Mouse (Mus musculus): ENCODE results near the gene Olfr455.

Gene Olfr455

DNA sequence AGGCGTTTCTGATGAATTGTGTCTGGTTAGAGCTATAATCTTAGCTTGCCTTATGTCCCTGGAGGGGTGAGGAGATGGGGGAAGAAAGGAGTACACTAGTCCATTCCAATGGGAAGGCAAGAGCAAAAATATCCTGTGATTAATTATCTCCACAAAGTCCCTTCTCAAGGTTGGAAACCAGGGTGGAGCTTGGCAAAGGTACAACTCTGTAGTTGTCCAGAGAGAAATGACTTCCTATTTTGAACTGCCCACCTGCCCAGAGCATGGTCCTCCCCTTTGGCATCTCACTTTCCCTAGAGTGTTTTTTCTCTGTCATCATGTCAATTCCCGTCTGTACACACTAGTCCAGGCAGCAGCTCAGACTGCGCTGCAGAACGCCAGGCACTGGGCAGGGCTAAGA lies at the start of gene Olfr455:
TSS of gene Olfr455 (minus strand) at position 127 of the 400 bp plus-strand sequence.
- DNase-seq (ENCODE audit: low spot score): no peak

GRCm38 (mm10) chr6:42593138-42593882 lies 45.9 kb upstream of the Olfr455 start:
- DNase-seq (ENCODE audit: low spot score): no peak

- no peak for DNase-seq (ENCODE audit: low spot score)
Observed at GRCm38 (mm10) chr6:42586569-42586968, 39.2 kb upstream of the Olfr455 start.

DNA sequence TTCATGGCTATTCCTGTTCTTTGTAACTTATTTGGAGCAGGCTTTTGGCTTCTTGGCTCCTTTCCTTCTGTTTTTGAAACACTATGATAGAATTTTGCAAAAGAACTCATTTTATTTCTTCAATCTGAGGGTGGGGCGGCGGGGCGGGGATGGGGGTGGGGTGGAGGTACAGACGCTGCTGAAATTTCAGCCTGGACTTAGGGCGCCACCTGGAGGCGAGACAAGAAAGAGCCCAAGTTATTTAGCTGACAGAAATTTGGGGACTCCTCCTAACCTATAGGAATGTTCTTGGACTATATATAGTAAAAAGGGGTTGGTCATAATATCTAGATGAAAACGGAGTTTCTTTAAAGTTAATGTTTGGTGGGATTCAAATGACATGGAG lies 36.1 kb upstream of the Olfr455 start:
- DNase-seq (ENCODE audit: low spot score): peak; percentile 9

DNA sequence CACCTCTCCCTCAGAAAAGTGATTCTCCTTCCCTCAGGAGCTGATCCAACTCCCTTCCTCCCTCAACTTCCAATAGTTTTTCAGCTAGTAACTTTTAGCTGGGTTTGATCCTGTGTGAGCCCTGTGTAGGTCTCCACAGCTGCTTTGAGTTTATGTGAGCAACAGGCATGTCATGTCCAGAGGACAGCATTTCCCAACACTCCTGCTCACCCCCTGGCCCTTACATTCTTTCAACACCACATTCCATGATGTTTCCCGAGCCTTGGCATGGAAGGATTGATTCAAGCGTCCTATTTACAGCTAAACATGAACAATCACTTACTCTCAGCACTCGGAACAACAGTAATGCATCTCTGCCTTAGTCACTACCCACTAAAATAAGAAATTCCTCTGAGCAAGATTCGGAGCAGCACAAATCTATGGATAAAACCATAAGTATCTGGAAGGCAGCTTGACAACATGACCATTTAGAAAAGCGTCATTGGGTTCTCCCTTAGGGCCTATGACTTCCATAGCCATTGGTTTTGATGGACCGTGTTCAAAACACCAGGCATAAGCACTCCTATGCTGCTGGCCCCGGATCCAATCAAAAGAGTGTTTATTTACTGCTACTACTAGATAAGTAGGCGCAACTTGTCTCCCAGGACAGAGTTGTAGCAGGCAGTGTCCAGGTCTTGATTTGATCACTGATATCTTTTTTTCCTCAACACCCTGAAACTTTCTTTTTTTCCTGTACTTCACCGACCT lies 35.5 kb upstream of the Olfr455 start:
- DNase-seq (ENCODE audit: low spot score): no peak

DNA sequence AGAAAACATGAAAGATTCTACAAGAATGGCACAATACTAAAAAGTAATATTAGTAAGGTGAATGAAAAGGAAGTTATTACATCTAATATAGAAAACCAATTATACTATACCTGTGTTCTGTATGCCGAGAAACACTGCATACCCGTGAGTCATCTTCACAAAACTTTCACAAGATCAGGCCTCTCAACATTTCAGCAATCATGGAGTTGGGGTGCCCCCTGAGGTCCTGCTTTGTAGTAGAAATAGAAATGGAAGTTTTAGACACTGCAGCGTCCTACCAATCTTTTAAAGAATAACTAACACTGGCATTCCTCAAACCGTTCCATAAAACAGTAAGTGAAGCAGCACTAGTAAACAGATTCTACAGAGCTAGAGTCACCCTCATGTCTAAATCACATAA lies 31.3 kb upstream of the Olfr455 start:
- DNase-seq (ENCODE audit: low spot score): no peak

DNA sequence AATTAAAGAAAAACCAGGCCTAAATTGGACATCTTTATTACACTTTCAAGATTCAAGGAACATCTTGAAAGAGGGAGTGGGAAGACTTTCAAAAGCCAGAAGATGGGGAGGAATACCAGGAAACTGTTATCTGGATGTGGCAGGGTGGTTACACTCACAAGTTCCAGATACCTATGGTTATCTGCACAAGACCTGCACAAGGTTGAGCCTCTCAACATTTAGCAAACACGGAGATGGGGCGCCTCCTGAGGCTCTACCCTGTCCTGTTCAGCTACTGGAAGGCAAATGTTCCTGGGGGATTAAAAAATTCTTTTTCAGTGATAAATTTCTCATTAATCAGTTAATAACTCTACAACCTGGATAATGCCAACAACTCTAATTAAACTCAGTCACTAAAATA lies 30.0 kb upstream of the Olfr455 start:
- DNase-seq (ENCODE audit: low spot score): no peak

DNA sequence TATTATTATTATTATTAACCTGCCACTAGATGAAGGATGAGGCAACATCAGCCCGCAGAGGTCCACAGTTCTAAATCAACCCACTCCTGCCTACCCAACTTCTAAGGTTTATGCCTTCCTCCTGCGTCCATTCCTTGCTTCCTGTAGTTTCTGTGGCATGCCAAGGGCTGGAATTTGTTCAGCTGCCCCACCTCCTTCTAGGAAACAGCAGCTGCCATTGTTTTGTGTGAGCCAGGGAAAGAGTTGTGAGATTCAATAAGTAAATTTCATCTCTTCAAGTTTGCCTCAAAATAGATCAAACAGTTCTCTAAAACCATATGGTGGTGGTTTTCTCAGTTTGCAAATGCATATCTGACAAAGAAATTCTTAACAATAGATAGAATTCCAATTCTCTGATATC lies 20.8 kb upstream of the Olfr455 start:
- peak; percentile 4 for DNase-seq (ENCODE audit: low spot score)

DNA sequence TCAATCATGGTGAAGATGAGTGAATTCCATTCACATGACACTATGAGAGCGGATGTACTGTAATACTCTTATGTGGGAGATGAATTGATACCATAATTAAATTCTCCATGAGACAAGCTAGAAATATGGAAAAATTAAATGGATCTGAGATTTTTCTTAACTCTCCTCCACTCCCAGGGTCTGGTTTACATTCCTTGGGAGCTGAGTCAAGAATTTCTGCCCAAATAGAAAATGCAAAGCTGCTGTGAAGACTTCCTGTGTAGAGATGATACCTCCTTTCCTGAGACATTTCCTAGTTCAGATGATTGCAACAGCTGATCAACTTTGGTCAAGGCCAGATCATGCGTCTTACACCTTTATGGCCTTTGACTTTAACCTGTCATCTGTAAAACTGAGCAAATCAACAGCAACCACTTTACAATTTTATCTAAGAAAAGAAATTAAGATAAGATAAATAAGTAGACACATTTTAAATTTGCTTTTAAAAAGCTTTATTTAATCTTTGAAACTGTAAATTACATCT lies 18.8 kb upstream of the Olfr455 start:
- no peak for DNase-seq (ENCODE audit: low spot score)

DNA sequence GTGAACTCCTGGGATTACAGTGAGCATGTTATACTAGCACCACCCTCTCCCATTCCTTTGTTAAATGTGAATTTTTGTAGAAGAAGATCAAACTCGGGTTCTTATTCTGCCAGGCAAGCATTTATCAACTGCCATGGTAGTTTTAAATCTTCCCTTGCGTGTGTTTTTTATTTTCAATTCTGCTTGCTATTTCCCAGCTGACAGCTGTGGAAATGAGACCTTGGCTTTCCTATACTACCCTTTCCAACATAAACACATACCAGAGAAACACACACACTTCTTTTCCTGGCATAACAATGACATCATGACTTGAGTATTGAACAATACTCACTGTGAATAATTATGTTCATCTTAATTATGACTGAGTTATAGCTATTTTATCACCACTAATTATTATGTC lies 14.9 kb upstream of the Olfr455 start:
- DNase-seq (ENCODE audit: low spot score): no peak

DNA sequence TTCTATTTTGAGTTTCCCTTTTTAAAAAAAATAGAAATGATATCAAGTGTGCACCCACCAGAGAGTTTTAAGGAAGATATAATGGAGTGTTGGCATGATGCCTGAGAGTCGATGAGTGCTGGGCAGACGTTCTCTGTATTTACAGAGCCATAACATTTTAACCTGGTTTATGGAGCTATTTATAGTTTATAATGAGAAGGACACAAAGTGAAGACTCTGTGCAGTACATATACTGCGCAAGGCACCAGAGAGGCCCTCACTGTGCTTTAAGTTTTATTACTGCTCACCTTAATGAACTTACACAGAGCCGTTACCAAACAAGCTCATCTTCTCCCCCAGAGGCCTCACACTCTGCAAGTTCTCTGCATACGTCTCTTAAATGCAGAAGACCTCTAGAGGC lies 13.5 kb upstream of the Olfr455 start:
- DNase-seq (ENCODE audit: low spot score): no peak

DNA sequence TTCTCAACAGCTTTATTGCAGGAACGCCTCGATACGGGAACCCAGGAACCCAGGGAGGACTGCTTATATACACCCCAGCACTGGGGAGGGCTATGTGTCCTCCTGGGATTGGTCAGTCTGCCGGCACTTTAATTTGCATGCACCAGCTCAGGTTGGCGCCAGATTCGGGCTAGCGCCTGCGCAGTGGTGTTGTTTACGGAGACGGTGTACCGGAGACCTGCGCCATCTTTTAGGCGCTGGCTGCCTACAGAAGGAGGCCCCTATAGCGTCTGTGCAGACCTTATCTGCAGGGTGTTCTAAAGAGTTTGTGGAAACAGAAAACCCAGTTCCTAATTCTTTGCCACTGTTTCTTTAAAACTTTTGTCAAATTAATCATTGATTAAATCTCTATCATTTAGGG lies 11.3 kb upstream of the Olfr455 start:
- DNase-seq (ENCODE audit: low spot score): no peak

GRCm38 (mm10) chr6:42546180-42546579 lies 1.2 kb downstream of the Olfr455 start:
- no peak for DNase-seq (ENCODE audit: low spot score)

DNA sequence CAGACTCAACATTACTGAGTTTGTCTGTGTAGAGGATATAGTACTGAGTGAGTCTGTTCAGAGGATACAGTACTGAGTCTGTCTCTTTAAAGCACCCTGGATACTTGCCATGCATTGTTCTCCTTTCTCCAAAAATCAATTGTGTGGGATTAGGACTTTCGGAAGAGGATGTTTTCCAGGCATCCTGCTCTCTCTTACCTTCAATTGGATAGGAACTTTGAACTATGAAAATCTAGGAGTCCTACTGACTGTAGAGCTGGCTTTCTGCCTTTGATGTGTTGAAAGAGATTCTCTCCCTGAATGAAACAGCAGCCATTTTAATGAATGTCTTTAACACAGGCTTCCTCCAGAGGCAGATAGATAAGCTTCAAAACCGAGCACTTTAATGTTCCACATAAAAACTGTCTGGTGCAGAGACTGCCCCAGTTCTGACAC lies 1.9 kb downstream of the Olfr455 start:
- no peak for DNase-seq (ENCODE audit: low spot score)

DNA sequence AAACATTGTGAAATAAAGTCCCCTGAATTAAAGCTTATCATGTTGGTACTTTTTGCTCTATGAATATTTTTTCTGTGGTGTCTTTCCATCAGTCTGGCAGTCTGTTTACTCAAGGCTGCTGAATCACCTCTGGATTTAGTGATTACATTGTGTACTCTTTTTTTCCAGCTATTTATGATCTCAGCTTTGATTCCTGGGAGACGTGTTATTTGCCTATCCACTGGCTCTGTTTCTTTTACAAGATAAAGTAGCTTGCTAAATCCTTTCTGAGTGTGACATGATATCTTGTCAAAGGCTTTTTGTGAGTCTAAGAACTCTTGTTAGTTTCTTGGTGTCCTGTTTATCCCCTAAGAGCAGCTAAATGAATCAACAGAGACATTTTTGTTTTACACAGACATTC lies 2.5 kb downstream of the Olfr455 start:
- DNase-seq (ENCODE audit: low spot score): no peak

GRCm38 (mm10) chr6:42542036-42543031 lies 5.1 kb downstream of the Olfr455 start:
- no peak for DNase-seq (ENCODE audit: low spot score)

DNA sequence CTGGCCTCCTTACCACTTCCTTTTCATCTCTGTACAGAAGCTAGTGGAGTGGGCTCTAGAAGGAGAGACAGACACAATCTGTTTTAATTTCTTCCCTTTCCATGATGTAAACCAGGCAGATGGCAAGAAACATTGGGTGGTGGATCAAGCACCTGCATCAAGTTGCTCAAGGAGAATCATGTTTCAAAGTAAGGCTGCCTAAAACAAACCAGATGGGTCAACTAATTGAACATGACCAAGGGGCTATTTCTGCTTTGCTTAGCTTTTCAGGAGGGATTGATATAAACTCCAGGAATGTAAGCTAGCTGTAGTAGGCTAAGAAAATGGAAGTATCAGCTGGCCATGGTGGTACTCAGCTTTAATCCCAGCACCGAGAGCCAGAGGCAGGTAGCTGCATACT lies 6.7 kb downstream of the Olfr455 start:
- no peak for DNase-seq (ENCODE audit: low spot score)

GRCm38 (mm10) chr6:42539711-42540110 lies 7.7 kb downstream of the Olfr455 start:
- DNase-seq (ENCODE audit: low spot score): no peak

- DNase-seq (ENCODE audit: low spot score): no peak
Observed at GRCm38 (mm10) chr6:42513461-42513860, 33.9 kb downstream of the Olfr455 start.

- no peak for DNase-seq (ENCODE audit: low spot score)
Observed at GRCm38 (mm10) chr6:42509311-42509710, 38.1 kb downstream of the Olfr455 start.

DNA sequence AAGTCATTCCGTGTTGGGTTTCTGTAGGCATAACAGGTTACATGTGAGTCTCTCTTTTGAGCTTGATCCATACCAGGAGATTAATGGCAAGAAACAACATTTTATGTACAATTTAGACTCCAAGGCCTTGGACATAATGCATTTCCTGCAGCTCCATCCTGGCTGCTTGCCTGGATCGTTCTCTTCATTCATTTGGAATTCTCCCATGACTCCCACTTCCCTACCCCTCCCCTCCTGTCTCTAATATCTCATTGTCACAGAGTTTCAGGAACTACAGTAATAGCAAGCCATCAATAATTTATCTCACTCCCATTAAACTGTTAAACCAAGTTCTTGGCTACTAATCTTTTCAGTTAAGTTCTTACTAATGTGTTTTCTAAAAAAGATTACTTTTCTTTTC lies 43.9 kb downstream of the Olfr455 start:
- DNase-seq (ENCODE audit: low spot score): no peak

GRCm38 (mm10) chr6:42489731-42490130 lies 57.7 kb downstream of the Olfr455 start:
- no peak for DNase-seq (ENCODE audit: low spot score)
